Mouse (Mus musculus) adipose tissue, adult 10 weeks (tissue): ENCODE results near the gene Atf6b. TPM values are rescaled to one million over a fixed set of nuclear protein-coding genes. Genes with fewer than 3 reads are reported as not detected.

Source experiments
- polyA plus RNA-seq: library from polyadenylated mRNA; stranded (reverse); fragments of 350-450 nt; fragmentation: Illumina TruSeq; extraction: RNeasy Lipid Tissue Mini Kit (QIAGEN cat#74804); gene quantifications from one replicate; pipeline ENCODE4 v1.2.3, GENCODE M21; 2014; ENCODE audit warnings: low read depth, low replicate concordance

The Atf6b gene
- 49.9 TPM for polyA plus RNA-seq

GRCm38 (mm10) chr17:34646906-34647787, at the start of gene Atf6b:
TSS of gene Atf6b (plus strand) at chr17:34647146.

GRCm38 (mm10) chr17:34597566-34598095, 49.3 kb upstream of the Atf6b start, which contains the start of gene Ager:
TSS of gene Ager (plus strand) at chr17:34597862.

DNA sequence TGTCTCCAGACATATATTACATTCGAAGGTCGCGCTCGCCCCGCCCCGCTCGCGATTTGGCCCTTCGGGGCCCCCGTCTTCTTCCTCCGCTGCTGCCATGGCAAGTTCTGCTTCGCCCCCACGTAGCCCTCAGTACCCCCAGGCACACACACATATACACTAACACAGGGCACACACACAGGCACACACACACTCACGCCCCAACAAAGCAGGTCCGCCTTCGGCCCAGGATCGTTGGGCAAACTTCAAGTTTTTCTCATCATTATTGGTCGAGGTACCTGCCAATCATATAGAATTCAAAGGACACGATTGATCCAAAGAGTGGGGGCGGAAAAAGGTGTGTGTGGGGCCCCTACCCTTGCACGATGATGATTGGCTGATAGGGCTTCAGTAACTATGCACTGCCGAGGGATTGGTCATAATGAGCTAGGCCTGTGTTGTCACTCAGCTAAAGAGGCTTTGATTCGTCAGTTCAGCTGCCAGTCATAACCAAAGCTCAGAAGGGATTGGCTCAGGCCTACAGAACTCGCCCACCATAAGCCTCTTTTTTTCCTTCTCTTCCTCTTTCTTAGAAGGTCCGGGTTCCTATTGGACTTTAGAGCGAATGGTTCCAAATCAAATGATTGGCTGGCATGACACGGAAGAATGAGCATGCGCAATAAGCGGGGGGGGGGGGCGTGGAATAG, 43.4 kb upstream of the Atf6b start, which contains the start of gene Rnf5:
Gene Rnf5, minus strand, starts transcription at position 316 of the 686 bp plus-strand sequence.

DNA sequence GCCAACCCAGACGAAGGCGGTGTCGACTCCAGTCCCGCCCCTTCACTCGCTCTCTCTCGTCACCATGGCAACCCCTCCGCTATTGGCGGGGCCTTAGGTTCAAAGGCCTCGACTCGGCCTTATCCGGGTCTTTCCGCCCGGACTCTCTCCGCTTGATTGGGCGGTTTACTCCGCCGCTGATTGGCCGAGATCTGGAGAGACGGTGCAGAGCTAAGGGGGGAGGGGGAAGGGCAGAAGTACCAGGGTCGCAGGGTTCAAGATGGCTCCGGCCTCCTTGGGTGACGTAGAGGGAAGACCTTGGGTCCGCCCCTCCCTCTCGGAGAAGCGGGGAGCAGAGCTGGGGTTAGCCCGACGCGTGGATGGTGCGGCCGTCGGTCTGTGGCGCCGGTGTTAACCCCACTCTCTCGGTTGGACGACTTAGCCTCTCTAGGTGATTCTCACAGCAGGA, 42.9 kb upstream of the Atf6b start, which contains the start of gene Agpat1:
Gene Agpat1, plus strand, starts transcription at position 202 of the 448 bp plus-strand sequence.

DNA sequence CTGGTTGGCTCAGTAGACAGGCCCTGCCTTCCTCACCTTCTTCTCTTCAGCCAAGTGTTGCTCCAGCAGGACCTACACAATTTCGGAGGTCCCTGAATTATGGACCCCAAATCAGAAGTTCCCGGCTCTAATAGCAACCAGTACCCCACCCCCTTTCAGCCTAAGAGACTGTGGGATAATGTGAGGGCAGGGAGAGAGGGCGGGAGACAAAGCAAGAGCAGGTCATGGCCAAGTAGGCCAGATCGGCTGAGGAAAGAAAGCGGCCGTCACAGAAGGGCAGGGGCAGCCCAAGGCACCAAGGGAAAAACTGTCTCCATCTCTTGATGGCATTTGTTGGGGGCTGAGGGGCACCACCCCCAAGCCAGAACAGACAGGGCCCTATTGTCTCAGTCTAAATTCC, 31.1 kb upstream of the Atf6b start, which contains the start of gene Egfl8:
Gene Egfl8, minus strand, starts transcription at position 101 of the 400 bp plus-strand sequence.

GRCm38 (mm10) chr17:34627943-34628643, 18.9 kb upstream of the Atf6b start, which contains the start of gene Ppt2:
TSS of gene Ppt2 (minus strand) at chr17:34628510.

DNA sequence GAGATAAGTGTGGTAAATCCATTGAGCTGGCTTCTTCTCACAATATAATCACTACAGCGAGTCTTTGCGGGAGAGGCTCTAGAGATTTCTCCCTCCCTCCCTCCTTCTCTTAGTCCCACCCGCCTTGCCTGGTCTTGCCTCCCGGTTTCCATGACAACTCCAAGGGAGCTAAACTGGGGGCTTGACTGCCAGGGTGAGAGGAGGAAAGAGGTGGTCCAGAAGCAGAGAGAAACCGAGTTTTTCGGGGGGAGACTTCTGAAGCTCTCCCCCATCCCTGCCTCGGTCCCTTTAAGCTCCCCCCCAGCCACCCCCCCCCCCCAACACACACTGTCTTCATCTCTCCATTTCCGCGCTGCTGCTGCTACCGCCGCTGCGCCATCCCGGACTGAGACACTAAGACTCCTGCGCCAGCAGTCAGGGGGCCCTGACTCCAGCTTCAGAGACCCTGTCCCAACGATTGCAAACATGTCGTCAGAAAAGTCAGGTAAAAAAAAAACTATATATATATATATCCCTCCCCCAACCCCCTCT, 17.7 kb upstream of the Atf6b start, which contains the start of gene Prrt1:
Gene Prrt1, plus strand, starts transcription at position 313 of the 531 bp plus-strand sequence.

DNA sequence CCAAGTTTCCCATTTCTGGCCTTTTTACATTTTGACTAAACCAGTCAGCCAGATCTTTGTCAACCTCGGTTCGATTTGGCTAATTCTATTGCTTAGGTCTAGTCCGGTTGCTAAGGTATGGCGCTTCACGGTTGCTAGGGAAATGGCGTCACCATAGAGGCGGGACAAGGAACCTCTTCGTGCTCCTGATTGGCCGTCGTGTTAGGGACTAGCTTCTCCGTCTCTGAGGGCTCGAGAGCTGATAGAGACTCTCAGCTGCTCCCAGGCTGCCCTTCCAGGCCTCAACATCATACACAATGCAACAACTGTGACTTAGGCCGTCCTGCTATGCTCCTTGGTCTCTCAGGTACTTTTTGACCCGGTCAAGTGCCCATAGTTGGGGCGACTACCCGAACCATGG, 2.3 kb upstream of the Atf6b start, which contains the start of gene Fkbpl:
Gene Fkbpl, plus strand, starts transcription at position 157 of the 400 bp plus-strand sequence.

DNA sequence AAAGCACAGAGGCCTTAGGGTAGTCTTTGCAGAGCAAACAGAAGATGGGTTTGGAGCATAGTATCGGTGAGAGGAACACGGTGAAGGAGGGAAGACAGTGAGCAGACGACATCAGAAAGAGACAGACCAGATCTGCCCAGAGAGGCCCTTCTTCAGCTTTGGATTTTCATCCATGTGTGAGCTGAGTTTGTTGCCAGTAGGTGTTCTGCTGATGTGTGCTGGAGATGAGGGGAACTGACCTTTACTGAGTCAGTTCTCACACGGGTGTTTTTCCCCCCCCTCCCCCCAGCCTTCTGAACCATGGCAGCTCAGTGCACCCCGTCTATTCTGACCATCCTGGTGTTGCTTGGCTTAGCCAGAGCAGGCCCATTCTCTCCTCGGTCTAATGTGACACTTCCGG, 23.3 kb downstream of the Atf6b start, which contains the start of gene Tnxb:
Gene Tnxb, plus strand, starts transcription at position 301 of the 400 bp plus-strand sequence.

Other genes starting within 250 kb of the Atf6b start
- 20.9 TPM for gene BC051142, start 248.3 kb upstream of the Atf6b start, polyA plus RNA-seq
- not detected for gene Btnl4, start 169.8 kb upstream of the Atf6b start, polyA plus RNA-seq
- not detected for gene Btnl6, start 129.8 kb upstream of the Atf6b start, polyA plus RNA-seq
- 9.9 TPM for gene Notch4, start 82.9 kb upstream of the Atf6b start, polyA plus RNA-seq
- gene Gpsm3, start 57.3 kb upstream of the Atf6b start, polyA plus RNA-seq, result 14.3 TPM
- gene Pbx2, start 55.9 kb upstream of the Atf6b start, polyA plus RNA-seq, result 43.0 TPM
- gene Ager, start 49.3 kb upstream of the Atf6b start, polyA plus RNA-seq, result 5.1 TPM
- 71.9 TPM for gene Rnf5, start 43.5 kb upstream of the Atf6b start, polyA plus RNA-seq
- gene Agpat1, start 42.9 kb upstream of the Atf6b start, polyA plus RNA-seq, result 88.3 TPM
- gene Egfl8, start 31.2 kb upstream of the Atf6b start, polyA plus RNA-seq, result 3.9 TPM
- gene Ppt2, start 18.6 kb upstream of the Atf6b start, polyA plus RNA-seq, result 55.8 TPM
- gene Prrt1, start 17.6 kb upstream of the Atf6b start, polyA plus RNA-seq, result 31.3 TPM
- gene Fkbpl, start 2.4 kb upstream of the Atf6b start, polyA plus RNA-seq, result 15.4 TPM
- 30.0 TPM for gene Tnxb, start 23.4 kb downstream of the Atf6b start, polyA plus RNA-seq
- gene C4b, start 96.7 kb downstream of the Atf6b start, polyA plus RNA-seq, result 248 TPM
- gene Cyp21a1, start 157.4 kb downstream of the Atf6b start, polyA plus RNA-seq, result 1.4 TPM
- 45.3 TPM for gene Stk19, start 189.8 kb downstream of the Atf6b start, polyA plus RNA-seq
- 59.7 TPM for gene Dxo, start 189.9 kb downstream of the Atf6b start, polyA plus RNA-seq
- gene Skiv2l, start 203.1 kb downstream of the Atf6b start, polyA plus RNA-seq, result 45.7 TPM
- 75.8 TPM for gene Nelfe, start 203.2 kb downstream of the Atf6b start, polyA plus RNA-seq
- 114 TPM for gene Cfb, start 215.4 kb downstream of the Atf6b start, polyA plus RNA-seq
- 14.4 TPM for gene Zbtb12, start 232.3 kb downstream of the Atf6b start, polyA plus RNA-seq
- gene Gm20547, start 234.9 kb downstream of the Atf6b start, polyA plus RNA-seq, result not detected